Mouse (Mus musculus) CH12F3 (cell line): ENCODE data around the gene Cpsf6.
"Not testable (repeated sequence)": the region's sequence is repeated elsewhere in the genome, so short reads cannot be mapped to it uniquely, and the experiment has no call there.

ENCODE experiments used
- in situ Hi-C: fragments of 300-500 bp; cut with MboI; formaldehyde crosslinking; loops from 2 replicates; pipeline ENCODE4 v1.14.3; 2020; ENCODE audit warnings: low sequenced_read_pairs

Cpsf6 gene

GRCm38 (mm10) chr10:117400246-117400954, 20.6 kb upstream of the Cpsf6 start:
- in situ Hi-C loops: no loop called here

GRCm38 (mm10) chr10:117399839-117400238, 20.0 kb upstream of the Cpsf6 start:
- in situ Hi-C loops: no loop called here

- in situ Hi-C loops: no loop called here
Measured at GRCm38 (mm10) chr10:117399196-117399595, 19.4 kb upstream of the Cpsf6 start.

- in situ Hi-C loops: no loop called here
Measured at GRCm38 (mm10) chr10:117398044-117398780, 18.4 kb upstream of the Cpsf6 start.

GRCm38 (mm10) chr10:117397106-117397625, 17.4 kb upstream of the Cpsf6 start:
- in situ Hi-C loops: no loop called here

- in situ Hi-C loops: no loop called here
Measured at GRCm38 (mm10) chr10:117396386-117397048, 16.7 kb upstream of the Cpsf6 start.

GRCm38 (mm10) chr10:117395801-117396200, 16.0 kb upstream of the Cpsf6 start:
- in situ Hi-C loops: no loop called here

GRCm38 (mm10) chr10:117394738-117395550, 15.1 kb upstream of the Cpsf6 start:
- in situ Hi-C loops: no loop called here

- in situ Hi-C loops: no loop called here
Measured at GRCm38 (mm10) chr10:117393891-117394395, 14.1 kb upstream of the Cpsf6 start.

GRCm38 (mm10) chr10:117393196-117393890, 13.5 kb upstream of the Cpsf6 start:
- in situ Hi-C loops: no loop called here

- in situ Hi-C loops: no loop called here
Measured at GRCm38 (mm10) chr10:117392832-117393195, 13.0 kb upstream of the Cpsf6 start.

- in situ Hi-C loops: not testable (repeated sequence)
Measured at GRCm38 (mm10) chr10:117392397-117392796, 12.6 kb upstream of the Cpsf6 start.

- in situ Hi-C loops: no loop called here
Measured at GRCm38 (mm10) chr10:117391801-117392200, 12.0 kb upstream of the Cpsf6 start.

- in situ Hi-C loops: no loop called here
Measured at GRCm38 (mm10) chr10:117391057-117391456, 11.2 kb upstream of the Cpsf6 start.

GRCm38 (mm10) chr10:117389904-117390875, 10.4 kb upstream of the Cpsf6 start:
- in situ Hi-C loops: no loop called here

GRCm38 (mm10) chr10:117389371-117389740, 9.5 kb upstream of the Cpsf6 start:
- in situ Hi-C loops: no loop called here

GRCm38 (mm10) chr10:117388637-117389370, 9.0 kb upstream of the Cpsf6 start:
- in situ Hi-C loops: no loop called here

- in situ Hi-C loops: not testable (repeated sequence)
Measured at GRCm38 (mm10) chr10:117387961-117388636, 8.3 kb upstream of the Cpsf6 start.
